Mouse (Mus musculus) heart, postnatal 0 days (tissue): ENCODE data around the gene Robo1.

Source experiments
- CTCF ChIP-seq: IDR thresholded peaks from 2 replicates; pipeline ENCODE4 v1.5.1; 2016; ENCODE audit warnings: antibody characterized with exemption, control low read depth, low read depth
- EP300 ChIP-seq: IDR thresholded peaks from 2 replicates; pipeline ENCODE4 v1.6.1; 2016; ENCODE audit warnings: antibody characterized with exemption, low read depth

DNA sequence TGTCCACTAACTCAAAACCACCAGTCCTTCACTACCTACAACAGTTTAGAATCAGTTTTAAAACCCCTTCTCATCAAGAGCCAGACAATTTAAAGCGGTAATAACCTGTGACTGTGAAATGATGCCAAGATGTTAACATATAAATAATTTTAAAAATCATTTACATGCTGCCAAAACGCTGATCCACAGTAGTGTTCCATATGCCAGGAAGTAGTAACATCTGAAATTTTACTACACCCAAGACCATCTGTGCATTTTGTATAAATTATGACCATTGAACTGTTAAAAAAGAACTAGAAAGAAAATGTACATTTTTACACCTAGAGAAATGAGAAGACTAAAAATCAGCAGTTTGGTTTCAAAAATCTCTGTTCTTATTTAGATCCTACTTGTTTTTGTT lies 600.8 kb downstream of the Robo1 start:
- TF ChIP-seq CTCF (no peak), EP300 (no peak)
